34 mouse cellular contexts compared by ENCODE assay signal in the genomic region with DNA sequence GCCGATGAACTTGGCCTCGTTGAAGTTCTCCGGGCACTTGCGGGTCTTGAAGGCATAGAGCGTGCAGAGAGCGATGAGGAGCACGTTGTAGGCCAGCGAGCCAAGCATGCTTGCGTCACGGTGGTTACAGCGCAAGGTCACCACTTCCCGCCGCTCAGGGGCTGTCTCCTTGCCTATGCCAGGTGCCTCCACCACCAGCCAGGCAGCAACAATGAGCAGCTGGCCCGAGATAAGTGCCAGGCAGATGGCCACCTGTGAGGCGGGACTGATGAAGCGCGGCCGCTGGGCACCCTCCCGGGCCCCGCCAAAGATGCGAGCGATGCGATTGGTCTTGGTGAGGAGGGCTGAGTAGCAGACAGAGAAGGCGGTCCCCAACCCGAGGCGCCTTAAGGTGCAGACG. TPM values are rescaled to one million over a fixed set of nuclear protein-coding genes. Genes with fewer than 3 reads are reported as not detected.
DNase-seq lines count a peak whose midpoint lies in the region; ATAC-seq and TF ChIP-seq lines count a peak whose summit lies in the region.
"Had no signal": no experiment of that assay in that cellular context is flagged by ENCODE, and none has a peak within 500 bp of the region (broad histone marks: within the 10 kb centered on the region; RNA-seq: fewer than 3 reads in every experiment).

No protein-coding gene starts in this region.

- no peak overlapping the region for H3K9ac ChIP-seq in ES-E14 (ENCODE audit: insufficient read depth, low read depth, low read length, poor library complexity, severe bottlenecking)
- H3K9ac ChIP-seq: forebrain, postnatal 0 days; heart, embryonic 12.5 days; heart, embryonic 15.5 days; hindbrain, embryonic 14.5 days had no signal

- no peaks in the 10 kb centered on the region for H3K9me3 ChIP-seq in ES-E14 (ENCODE audit: control insufficient read depth, insufficient read depth, low read depth, low read length)
- H3K9me3 ChIP-seq: heart, embryonic 12.5 days; heart, embryonic 15.5 days; hindbrain, embryonic 10.5 days had no signal

- peaks cover 0 to 28% of the 10 kb centered on the region in 2 experiments; a peak in 2 of 4 replicates for H3K4me1 ChIP-seq in ES-E14 (ENCODE audit: control insufficient read depth in 2 of 2, insufficient read depth in 2 of 2, low read length in 2 of 2, poor library complexity in 1 of 2)
- H3K4me1 ChIP-seq: heart, embryonic 12.5 days; heart, embryonic 15.5 days had no signal

- peak overlapping the region; percentile 81 for H3K27ac ChIP-seq in layer of hippocampus, adult 2 months
- no peak overlapping the region for H3K27ac ChIP-seq in ES-E14 (ENCODE audit: insufficient read depth, low read depth, low read length, poor library complexity, severe bottlenecking)
- H3K27ac ChIP-seq: gastrocnemius, adult 2 months; heart, embryonic 15.5 days; hindbrain, embryonic 10.5 days; hindbrain, embryonic 14.5 days had no signal

- H3K4me3 ChIP-seq in layer of hippocampus, adult 2 months: no peak overlapping the region; the same call in 1 of the 2 replicates
- peak overlapping the region; percentile 4 to 51; a peak in 3 of 4 replicates for H3K4me3 ChIP-seq in ES-E14 (ENCODE audit: insufficient read depth in 1 of 2, low read depth in 1 of 2, low read length in 2 of 2, poor library complexity in 1 of 2, severe bottlenecking in 1 of 2)
- H3K4me3 ChIP-seq: gastrocnemius, adult 2 months; heart, embryonic 12.5 days; heart, embryonic 15.5 days; hindbrain, embryonic 10.5 days had no signal

- in situ Hi-C loops in ES-E14 (cut with MboI; ENCODE audit: low sequenced_read_pairs in 2 of 2, unreplicated experiment in 2 of 2): no loop called here

- no peak for TF ChIP-seq CTCF in layer of hippocampus, adult 2 months (conservative IDR thresholded peaks at IDR 0.05)

- no peak for ATAC-seq in CD4-positive, CD25-positive, alpha-beta regulatory T cell, adult 4 months
- ATAC-seq: forebrain, embryonic 14.5 days; forebrain, postnatal 0 days; intestine, postnatal 0 days had no signal

- no peaks in the 10 kb centered on the region for H3K36me3 ChIP-seq in ES-E14 (ENCODE audit: control insufficient read depth, insufficient read depth, low read length, poor library complexity, severe bottlenecking)
- H3K36me3 ChIP-seq: heart, embryonic 12.5 days; heart, embryonic 15.5 days had no signal

- peak; percentile 37 to 45 for DNase-seq in cerebellum, postnatal 10 days
- DNase-seq in cerebellum, postnatal 36 days: no peak
- DNase-seq in layer of hippocampus, adult 2 months (ENCODE audit: low spot score in 2 of 2): no peak
- no peak for DNase-seq in layer of hippocampus, postnatal 36 days
- DNase-seq in A20 (ENCODE audit: low read depth, low spot score): peak; percentile 81
- no peak for DNase-seq in ES-E14 (ENCODE audit: low read depth, low spot score)
- no peak for DNase-seq in gastrocnemius, postnatal 25 days
- DNase-seq: adrenal gland, adult 2 months; adrenal gland, postnatal 14 days; B cell, adult 2 months; cerebellum, adult 18-20 months; cerebellum, adult 9-10 months; forebrain, postnatal 0 days; gastrocnemius, adult 2 months; gastrocnemius, postnatal 14 days; heart, adult 18-20 months; heart, postnatal 10 days; heart, postnatal 36 days had no signal

TF ChIP-seq in ES-E14, 5 proteins besides CTCF, POLR2A, EP300 and RAD21:
- TF ChIP-seq HCFC1 (IDR thresholded peaks at IDR 0.05; ENCODE audit: borderline replicate concordance, insufficient read depth, low read length) (no peak), ZNF384 (IDR thresholded peaks at IDR 0.05; ENCODE audit: low read depth, low read length) (no peak), CHD2 (IDR thresholded peaks at IDR 0.05; ENCODE audit: low read depth, low read length) (no peak)

RNA-seq across cellular contexts. Expression of gene Grm2, which starts 8.7 kb away (rescaled TPM):
- total RNA-seq in layer of hippocampus, adult 2 months (2021): 10 to 100 TPM; 76.8 to 82.2 TPM
- 10 to 100 TPM; 64.9 to 80.7 TPM for total RNA-seq in layer of hippocampus, postnatal 36 days (2021)
- 0.95 and 1.7 TPM in 2 replicates for total RNA-seq in ES-E14 (2012; rRNA removed)
- polyA plus RNA-seq in CD4-positive, CD25-positive, alpha-beta regulatory T cell, adult 4 months (2017; shearing (Covaris generic)): not detected
- total RNA-seq in gastrocnemius, postnatal 25 days (2021): not detected
- total RNA-seq: adrenal gland, adult 2 months; adrenal gland, postnatal 14 days; gastrocnemius, adult 2 months; gastrocnemius, postnatal 14 days; heart, adult 18-20 months; heart, postnatal 10 days; heart, postnatal 36 days; MEL had no signal
- polyA plus RNA-seq: adrenal gland, adult 2 months; gonadal fat pad, adult 2 months; heart, embryonic 12.5 days; heart, embryonic 15.5 days; intestine, embryonic 14.5 days; intestine, postnatal 0 days had no signal

RNA-seq across cellular contexts. Expression of gene Iqcf6, which starts 20.8 kb away (rescaled TPM):
- total RNA-seq in layer of hippocampus, adult 2 months (2021): not detected
- not detected for total RNA-seq in layer of hippocampus, postnatal 36 days (2021)
- 0.53 TPM in 1 of 2 replicates, not detected in the other for total RNA-seq in ES-E14 (2012; rRNA removed)
- not detected for polyA plus RNA-seq in CD4-positive, CD25-positive, alpha-beta regulatory T cell, adult 4 months (2017; shearing (Covaris generic))
- total RNA-seq in gastrocnemius, postnatal 25 days (2021): not detected
- total RNA-seq: adrenal gland, adult 2 months; adrenal gland, postnatal 14 days; adrenal gland, postnatal 4 days; forebrain, postnatal 0 days; gastrocnemius, adult 2 months; gastrocnemius, postnatal 14 days; heart, adult 18-20 months; heart, postnatal 10 days; heart, postnatal 36 days; MEL had no signal
- polyA plus RNA-seq: adrenal gland, adult 2 months; brain, embryonic 14.5 days; embryonic facial prominence, embryonic 11.5 days; embryonic facial prominence, embryonic 14.5 days; forebrain, embryonic 11.5 days; forebrain, embryonic 14.5 days; forebrain, postnatal 0 days; frontal cortex, adult 2 months; gonadal fat pad, adult 2 months; heart, embryonic 12.5 days; heart, embryonic 15.5 days; hindbrain, embryonic 10.5 days; hindbrain, embryonic 14.5 days; intestine, embryonic 14.5 days; intestine, postnatal 0 days had no signal

RNA-seq across cellular contexts. Expression of gene Tex264, which starts 38.5 kb away (rescaled TPM):
- total RNA-seq in layer of hippocampus, adult 2 months (2021): 10 to 100 TPM; 85.0 to 99.3 TPM
- 10 to 100 TPM; 90.6 to 95.8 TPM for total RNA-seq in layer of hippocampus, postnatal 36 days (2021)
- 65.9 and 70.5 TPM in 2 replicates for total RNA-seq in ES-E14 (2012; rRNA removed)
- 10 to 100 TPM; 40.7 to 62.0 TPM for polyA plus RNA-seq in CD4-positive, CD25-positive, alpha-beta regulatory T cell, adult 4 months (2017; shearing (Covaris generic))
- 10 to 100 TPM; 24.3 to 28.8 TPM for total RNA-seq in gastrocnemius, postnatal 25 days (2021)

Comparison
In these comparisons a context has a peak if more than half of its experiments do, and no peak if none do; other contexts are left out.
1. DNase-seq: peak in cerebellum, postnatal 10 days (2 of 2) and A20 (single experiment); none in cerebellum, postnatal 36 days (0 of 2), layer of hippocampus, adult 2 months (0 of 2), layer of hippocampus, postnatal 36 days (0 of 2), ES-E14 (single experiment) and gastrocnemius, postnatal 25 days (single experiment).
2. RNA of gene Grm2, which starts 8.7 kb away (total RNA-seq): 76.8 to 82.2 TPM in layer of hippocampus, adult 2 months and 64.9 to 80.7 TPM in layer of hippocampus, postnatal 36 days; 0.95 to 1.7 TPM in ES-E14 and not detected in gastrocnemius, postnatal 25 days; every median in the first group is over 10 times any median in the second.